In the genomic region with DNA sequence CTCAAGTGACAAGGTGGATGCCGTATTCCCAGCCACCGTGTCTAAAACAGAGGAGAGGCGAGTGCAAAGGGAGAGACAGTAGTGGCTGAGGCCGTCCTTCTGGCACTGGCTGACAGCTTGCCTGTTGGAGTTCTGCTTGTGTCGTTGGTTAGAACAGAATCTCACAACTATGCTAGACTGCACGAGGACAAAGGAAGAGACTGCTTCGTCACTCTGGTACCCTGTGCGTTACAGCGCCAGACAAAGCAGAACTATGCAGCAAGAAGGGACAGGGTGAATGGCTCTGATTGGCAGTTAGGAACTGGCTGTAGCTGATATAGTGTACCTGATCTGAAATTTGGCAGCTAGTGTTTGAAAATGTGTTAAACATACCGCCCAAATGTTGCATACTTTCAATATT, we compare ENCODE assay signal across 31 mouse cellular contexts. TPM values are rescaled to one million over a fixed set of nuclear protein-coding genes. Genes with fewer than 3 reads are reported as not detected.
A peak's percentile ranks its signal among the peaks of the same experiment; 100 is the strongest.
DNase-seq lines count a peak whose midpoint lies in the region; ATAC-seq and TF ChIP-seq lines count a peak whose summit lies in the region.
"Had no signal": no experiment of that assay in that cellular context is flagged by ENCODE, and none has a peak within 500 bp of the region (broad histone marks: within the 10 kb centered on the region; RNA-seq: fewer than 3 reads in every experiment).

No protein-coding gene starts in this region.

- no peak for TF ChIP-seq CTCF in forebrain, postnatal 0 days (IDR thresholded peaks at IDR 0.05; ENCODE audit: low read depth)

- no peak for DNase-seq in midbrain, embryonic 10.5 days (ENCODE audit: low spot score)
- DNase-seq in midbrain, embryonic 14.5 days = no peak
- no peak for DNase-seq in forebrain, embryonic 11.5 days (ENCODE audit: low spot score)
- DNase-seq in forebrain, postnatal 0 days = peak; percentile 27
- DNase-seq in layer of hippocampus, adult 9-10 months (ENCODE audit: low spot score) = no peak
- DNase-seq in urinary bladder, postnatal 36 days (ENCODE audit: low spot score in 2 of 2) = no peak
- DNase-seq in spleen, postnatal 36 days (ENCODE audit: low spot score in 2 of 2) = no peak
- DNase-seq: adrenal gland, adult 8-10 months; B cell, adult 2 months; cerebellum, adult 18-20 months; cerebellum, postnatal 14 days; gastrocnemius, postnatal 25 days; heart, adult 18-20 months; heart, postnatal 10 days; kidney, adult 9 months; kidney, postnatal 14 days; liver, embryonic 13.5 days; lung, adult 2 months; lung, postnatal 14 days; thymus, adult 2 months; thymus, postnatal 4 days had no signal

- peak overlapping the region; percentile 52; the same call in 1 of the 2 replicates for H3K27ac ChIP-seq in midbrain, embryonic 10.5 days (replicated peaks)
- H3K27ac ChIP-seq in midbrain, embryonic 14.5 days (replicated peaks; ENCODE audit: low read depth, low read length) = no peak overlapping the region
- H3K27ac ChIP-seq in forebrain, embryonic 11.5 days (ENCODE audit: low read depth, low read length) = no peak overlapping the region
- H3K27ac ChIP-seq in forebrain, postnatal 0 days (ENCODE audit: low read depth, low read length) = no peak overlapping the region
- H3K27ac ChIP-seq: hindbrain, embryonic 12.5 days; limb, embryonic 13.5 days; liver, embryonic 13.5 days; neural tube, embryonic 13.5 days; stomach, postnatal 0 days had no signal

- peaks cover 63% of the 10 kb centered on the region for H3K36me3 ChIP-seq in midbrain, embryonic 10.5 days
- peaks cover 82% of the 10 kb centered on the region for H3K36me3 ChIP-seq in midbrain, embryonic 14.5 days (ENCODE audit: control insufficient read depth, insufficient read depth, low read length)
- H3K36me3 ChIP-seq in forebrain, embryonic 11.5 days (ENCODE audit: control insufficient read depth, insufficient read depth, low read length) = peaks cover 2% of the 10 kb centered on the region; the same call in 1 of the 2 replicates
- H3K36me3 ChIP-seq in forebrain, postnatal 0 days (ENCODE audit: insufficient read depth) = peaks cover 54% of the 10 kb centered on the region

- H3K27me3 ChIP-seq in midbrain, embryonic 10.5 days (ENCODE audit: low read depth, poor library complexity, severe bottlenecking) = no peaks in the 10 kb centered on the region
- no peaks in the 10 kb centered on the region for H3K27me3 ChIP-seq in midbrain, embryonic 14.5 days (ENCODE audit: control insufficient read depth, insufficient read depth, low read length)
- H3K27me3 ChIP-seq in forebrain, embryonic 11.5 days (ENCODE audit: control insufficient read depth, insufficient read depth, low read length) = no peaks in the 10 kb centered on the region
- no peaks in the 10 kb centered on the region for H3K27me3 ChIP-seq in forebrain, postnatal 0 days (ENCODE audit: insufficient read depth, low read length)
- H3K27me3 ChIP-seq: CH12.LX; heart, embryonic 12.5 days; hindbrain, embryonic 12.5 days; limb, embryonic 13.5 days; liver, embryonic 13.5 days; neural tube, embryonic 13.5 days had no signal

- ATAC-seq in midbrain, embryonic 14.5 days (ENCODE audit: low FRiP score, low TSS enrichment) = no peak
- peak; percentile 66 for ATAC-seq in forebrain, embryonic 11.5 days (replicated peaks; ENCODE audit: low FRiP score)
- peak; percentile 62 for ATAC-seq in forebrain, postnatal 0 days
- ATAC-seq: inflammation-experienced regulatory T-cells, adult 6 months; midbrain, embryonic 16.5 days had no signal

- peaks cover 6% of the 10 kb centered on the region for H3K4me1 ChIP-seq in midbrain, embryonic 10.5 days
- H3K4me1 ChIP-seq in midbrain, embryonic 14.5 days (ENCODE audit: control insufficient read depth, insufficient read depth, low read length) = no peaks in the 10 kb centered on the region
- 0 out of 2 replicates have a peak, but pooled peaks cover 4% of the 10 kb centered on the region for H3K4me1 ChIP-seq in forebrain, embryonic 11.5 days (replicated peaks; ENCODE audit: control insufficient read depth, insufficient read depth, low read length)
- H3K4me1 ChIP-seq in forebrain, postnatal 0 days (ENCODE audit: insufficient read depth) = no peaks in the 10 kb centered on the region
- H3K4me1 ChIP-seq: limb, embryonic 13.5 days; liver, embryonic 13.5 days; neural tube, embryonic 13.5 days had no signal

- no peak overlapping the region for H3K4me2 ChIP-seq in midbrain, embryonic 14.5 days (ENCODE audit: low read length)
- no peak overlapping the region for H3K4me2 ChIP-seq in forebrain, embryonic 11.5 days (ENCODE audit: low read depth, low read length, severe bottlenecking)
- no peak overlapping the region for H3K4me2 ChIP-seq in forebrain, postnatal 0 days (ENCODE audit: low read depth)
- H3K4me2 ChIP-seq: heart, embryonic 12.5 days; hindbrain, embryonic 12.5 days; limb, embryonic 13.5 days; liver, embryonic 13.5 days; neural tube, embryonic 13.5 days had no signal

- no peak overlapping the region for H3K9ac ChIP-seq in midbrain, embryonic 14.5 days (replicated peaks; ENCODE audit: low read length)
- no peak overlapping the region for H3K9ac ChIP-seq in forebrain, embryonic 11.5 days (ENCODE audit: low read length)
- no peak overlapping the region for H3K9ac ChIP-seq in forebrain, postnatal 0 days
- H3K9ac ChIP-seq: heart, embryonic 12.5 days; hindbrain, embryonic 12.5 days; limb, embryonic 13.5 days; liver, embryonic 13.5 days; neural tube, embryonic 13.5 days had no signal

- no peak overlapping the region for H3K4me3 ChIP-seq in midbrain, embryonic 10.5 days
- no peak overlapping the region for H3K4me3 ChIP-seq in midbrain, embryonic 14.5 days (replicated peaks; ENCODE audit: low read depth, low read length)
- H3K4me3 ChIP-seq in forebrain, embryonic 11.5 days (ENCODE audit: low read depth, low read length) = no peak overlapping the region
- H3K4me3 ChIP-seq in forebrain, postnatal 0 days (ENCODE audit: low read depth, low read length) = no peak overlapping the region
- H3K4me3 ChIP-seq: heart, embryonic 12.5 days; hindbrain, embryonic 12.5 days; limb, embryonic 13.5 days; liver, embryonic 13.5 days; myocyte; neural tube, embryonic 13.5 days had no signal

- H3K9me3 ChIP-seq in midbrain, embryonic 10.5 days (replicated peaks) = no peaks in the 10 kb centered on the region
- no peaks in the 10 kb centered on the region for H3K9me3 ChIP-seq in midbrain, embryonic 14.5 days (ENCODE audit: control insufficient read depth, low read length)
- H3K9me3 ChIP-seq in forebrain, embryonic 11.5 days (ENCODE audit: control insufficient read depth, low read length) = no peaks in the 10 kb centered on the region
- H3K9me3 ChIP-seq in forebrain, postnatal 0 days (ENCODE audit: low read length) = no peaks in the 10 kb centered on the region
- H3K9me3 ChIP-seq: G1E; heart, embryonic 12.5 days; hindbrain, embryonic 12.5 days; limb, embryonic 13.5 days; liver, embryonic 13.5 days; neural tube, embryonic 13.5 days had no signal

- WGBS in midbrain, embryonic 10.5 days = 58% methylated on average over 10 of the region's 10 CpGs
- WGBS in midbrain, embryonic 14.5 days = 37% methylated on average over 10 of the region's 10 CpGs
- WGBS in forebrain, embryonic 11.5 days = 41% methylated on average over 10 of the region's 10 CpGs
- 19% methylated on average over 10 of the region's 10 CpGs for WGBS in forebrain, postnatal 0 days

RNA-seq across cellular contexts. Expression of gene Tpmt, which starts 9.4 kb away (rescaled TPM):
- polyA plus RNA-seq in midbrain, embryonic 10.5 days (2016; fragmentation: Nextera tagmentation; extraction: Ambion mirVana) = 30.8 and 33.7 TPM in 2 replicates
- 23.3 and 23.4 TPM in 2 replicates for polyA plus RNA-seq in midbrain, embryonic 14.5 days (2014; fragmentation: Nextera tagmentation; extraction: Ambion mirVana)
- polyA plus RNA-seq in forebrain, embryonic 11.5 days (2014; fragmentation: Nextera tagmentation; extraction: Ambion mirVana) = 31.7 and 34.2 TPM in 2 replicates
- total RNA-seq in forebrain, postnatal 0 days (2014; rRNA removed) = 13.2 and 13.6 TPM in 2 replicates
- polyA plus RNA-seq in forebrain, postnatal 0 days (2015; fragmentation: Nextera tagmentation; extraction: Ambion mirVana) = 8.6 and 11.1 TPM in 2 replicates

RNA-seq across cellular contexts. Expression of gene Kdm1b, which starts 10.7 kb away (rescaled TPM):
- polyA plus RNA-seq in midbrain, embryonic 10.5 days (2016; fragmentation: Nextera tagmentation; extraction: Ambion mirVana) = 15.4 and 20.1 TPM in 2 replicates
- polyA plus RNA-seq in midbrain, embryonic 14.5 days (2014; fragmentation: Nextera tagmentation; extraction: Ambion mirVana) = 20.0 and 21.5 TPM in 2 replicates
- 20.4 and 21.1 TPM in 2 replicates for polyA plus RNA-seq in forebrain, embryonic 11.5 days (2014; fragmentation: Nextera tagmentation; extraction: Ambion mirVana)
- total RNA-seq in forebrain, postnatal 0 days (2014; rRNA removed) = 27.2 and 28.9 TPM in 2 replicates
- polyA plus RNA-seq in forebrain, postnatal 0 days (2015; fragmentation: Nextera tagmentation; extraction: Ambion mirVana) = 12.5 and 13.9 TPM in 2 replicates

RNA-seq across cellular contexts. Expression of gene Nhlrc1, which starts 39.3 kb away (rescaled TPM):
- 4.1 and 4.8 TPM in 2 replicates for polyA plus RNA-seq in midbrain, embryonic 10.5 days (2016; fragmentation: Nextera tagmentation; extraction: Ambion mirVana)
- polyA plus RNA-seq in midbrain, embryonic 14.5 days (2014; fragmentation: Nextera tagmentation; extraction: Ambion mirVana) = 16.3 and 16.7 TPM in 2 replicates
- polyA plus RNA-seq in forebrain, embryonic 11.5 days (2014; fragmentation: Nextera tagmentation; extraction: Ambion mirVana) = 5.3 and 6.9 TPM in 2 replicates
- 14.3 and 15.4 TPM in 2 replicates for total RNA-seq in forebrain, postnatal 0 days (2014; rRNA removed)
- polyA plus RNA-seq in forebrain, postnatal 0 days (2015; fragmentation: Nextera tagmentation; extraction: Ambion mirVana) = 12.5 and 17.0 TPM in 2 replicates
- total RNA-seq: CH12.LX had no signal
- polyA plus RNA-seq: G1E had no signal

RNA-seq across cellular contexts. Expression of gene Dek, which starts 52.0 kb away (rescaled TPM):
- 346 and 382 TPM in 2 replicates for polyA plus RNA-seq in midbrain, embryonic 10.5 days (2016; fragmentation: Nextera tagmentation; extraction: Ambion mirVana)
- polyA plus RNA-seq in midbrain, embryonic 14.5 days (2014; fragmentation: Nextera tagmentation; extraction: Ambion mirVana) = 105 and 115 TPM in 2 replicates
- 434 and 453 TPM in 2 replicates for polyA plus RNA-seq in forebrain, embryonic 11.5 days (2014; fragmentation: Nextera tagmentation; extraction: Ambion mirVana)
- total RNA-seq in forebrain, postnatal 0 days (2014; rRNA removed) = 56.9 and 70.0 TPM in 2 replicates
- 85.3 and 118 TPM in 2 replicates for polyA plus RNA-seq in forebrain, postnatal 0 days (2015; fragmentation: Nextera tagmentation; extraction: Ambion mirVana)
